Mouse (Mus musculus): ENCODE measurements around the gene Crb3.

- TF ChIP-seq CTCF (IDR thresholded peaks at IDR 0.05; ENCODE audit: low read depth, low read length) (no peak), POLR2A (IDR thresholded peaks at IDR 0.05; ENCODE audit: extremely low read depth, insufficient read depth, low read length) (no peak)
These were observed 47.1 kb downstream of the Crb3 start for GRCm38 (mm10) chr17:57106035-57106368.

All from liver, adult 2 months (tissue).